Mouse (Mus musculus): ENCODE measurements at regions not wholly inside any gene's neighbourhood (a gene's known extent, or its start where the extent isn't known, plus 50 kb on each side); places are given as distances from the start of the nearest gene placed in this dataset.

DNA sequence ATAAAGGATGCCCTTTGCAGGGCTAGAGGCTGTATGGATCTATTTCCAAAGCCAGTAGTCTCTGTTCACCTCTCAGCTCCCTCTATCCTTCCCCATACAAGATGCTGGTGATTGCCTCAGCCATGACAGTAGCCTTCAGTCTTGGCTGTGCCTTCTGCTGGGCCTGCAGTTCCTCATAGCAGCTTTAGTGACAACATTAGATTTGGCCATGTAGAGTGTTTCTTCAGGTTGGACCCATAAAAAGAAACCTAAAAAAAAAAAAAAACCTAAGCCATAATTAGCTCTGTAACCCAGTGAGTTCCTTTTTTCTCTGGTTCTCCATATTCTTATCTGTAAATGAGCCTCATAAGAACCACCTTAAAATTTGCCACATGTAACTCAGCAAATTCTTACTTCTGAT, 319.6 kb upstream of the Npvf start:
- TF ChIP-seq CTCF (IDR thresholded peaks at IDR 0.05; ENCODE audit: low read depth), result no peak
- no peak for TF ChIP-seq EP300 (optimal IDR thresholded peaks at IDR 0.05)

Measured in stomach, postnatal 0 days (tissue).